Mouse (Mus musculus): ENCODE data around the gene 1700016D06Rik. TPM values are rescaled to one million over a fixed set of nuclear protein-coding genes. Genes with fewer than 3 reads are reported as not detected.
"Not testable (repeated sequence)": the region's sequence is repeated elsewhere in the genome, so short reads cannot be mapped to it uniquely, and the experiment has no call there.

Gene 1700016D06Rik
- polyA plus RNA-seq, 1 experiment from 2014 or later: not detected

DNA sequence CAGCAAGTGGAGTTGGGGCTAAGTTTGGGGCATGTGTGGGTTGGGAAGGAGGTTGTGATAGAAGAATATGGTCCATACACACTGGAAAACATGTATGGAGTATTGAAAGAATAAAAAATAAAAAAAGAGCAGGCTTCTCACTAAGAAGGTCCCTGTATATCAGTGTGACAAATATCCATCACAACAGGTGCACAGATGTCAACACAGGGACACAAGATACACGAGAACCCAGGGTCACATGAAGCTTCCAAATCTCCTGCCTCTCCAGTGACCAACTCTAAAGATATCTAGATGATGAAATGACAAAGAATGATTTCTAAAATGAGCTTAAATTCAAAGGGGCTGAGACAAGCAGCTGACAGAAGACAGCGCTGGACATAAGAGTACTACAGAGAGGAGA is 32.6 kb downstream of the 1700016D06Rik start:
- no peak for ATAC-seq

DNA sequence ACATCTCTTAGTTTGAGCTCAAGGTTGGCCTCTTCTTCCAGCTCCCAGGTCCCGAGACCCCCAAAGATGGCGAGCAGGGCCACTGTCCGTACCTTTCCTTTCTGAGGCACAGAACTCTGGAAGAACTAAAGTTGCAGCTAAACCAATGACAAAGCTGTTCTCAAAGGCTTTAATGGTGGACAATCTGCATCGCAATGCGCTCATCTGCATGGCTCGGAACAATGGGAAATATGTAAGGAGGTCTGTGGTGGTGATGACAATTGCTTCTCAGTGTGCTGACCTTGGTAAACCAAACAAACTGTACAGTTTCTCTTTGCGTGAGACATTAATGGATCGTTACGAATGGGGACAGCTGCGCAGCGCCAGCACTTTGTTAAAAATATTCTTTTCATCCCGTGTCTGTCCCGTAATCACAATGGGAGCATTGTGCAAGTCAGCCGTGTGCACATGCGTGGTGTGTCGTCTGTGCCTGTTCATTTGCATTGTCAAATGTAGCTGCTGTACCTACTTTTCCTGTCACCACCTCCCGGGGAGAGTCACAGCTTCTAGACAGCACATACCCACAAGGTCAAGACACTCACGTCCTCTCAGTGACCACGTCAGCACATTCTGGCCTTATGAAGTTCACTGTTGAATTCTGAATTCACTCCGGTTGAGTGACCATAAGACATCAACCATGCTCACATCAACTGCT is 34.7 kb downstream of the 1700016D06Rik start:
- not testable (repeated sequence) for H3K4me1 ChIP-seq; H3K27me3 ChIP-seq (replicated peaks); H3K4me2 ChIP-seq; H3K4me3 ChIP-seq; H3K27ac ChIP-seq; H3K36me3 ChIP-seq; ATAC-seq; H3K9ac ChIP-seq; H3K9me3 ChIP-seq (replicated peaks)
- WGBS (ENCODE audit: insufficient replicate concordance): 76% methylated on average over 20 of the region's 20 CpGs

More for the DNA sequence above, 32.6 kb downstream of the 1700016D06Rik start:
- no peaks in the 10 kb centered on the region for H3K36me3 ChIP-seq
- no peaks in the 10 kb centered on the region for H3K27me3 ChIP-seq (replicated peaks)
- no peak overlapping the region for H3K27ac ChIP-seq
- no peak overlapping the region for H3K4me3 ChIP-seq
- no peaks in the 10 kb centered on the region for H3K9me3 ChIP-seq (replicated peaks)
- H3K4me2 ChIP-seq: no peak overlapping the region
- 50% methylated on average over 2 of the region's 2 CpGs for WGBS (ENCODE audit: insufficient replicate concordance)
- H3K9ac ChIP-seq: no peak overlapping the region
- no peaks in the 10 kb centered on the region for H3K4me1 ChIP-seq

- H3K9ac ChIP-seq: no peak overlapping the region
- no peaks in the 10 kb centered on the region for H3K4me1 ChIP-seq
- H3K9me3 ChIP-seq (replicated peaks): no peaks in the 10 kb centered on the region
- no peaks in the 10 kb centered on the region; the same call in 1 of the 2 replicates for H3K27me3 ChIP-seq (replicated peaks)
- no peaks in the 10 kb centered on the region for H3K36me3 ChIP-seq
- 57% methylated on average over 3 of the region's 3 CpGs for WGBS (ENCODE audit: insufficient replicate concordance)
- ATAC-seq: no peak
- H3K4me2 ChIP-seq: no peak overlapping the region
- no peak overlapping the region for H3K27ac ChIP-seq
- H3K4me3 ChIP-seq: no peak overlapping the region
Measured at GRCm38 (mm10) chr8:11661969-11662368, 38.9 kb downstream of the 1700016D06Rik start.

DNA sequence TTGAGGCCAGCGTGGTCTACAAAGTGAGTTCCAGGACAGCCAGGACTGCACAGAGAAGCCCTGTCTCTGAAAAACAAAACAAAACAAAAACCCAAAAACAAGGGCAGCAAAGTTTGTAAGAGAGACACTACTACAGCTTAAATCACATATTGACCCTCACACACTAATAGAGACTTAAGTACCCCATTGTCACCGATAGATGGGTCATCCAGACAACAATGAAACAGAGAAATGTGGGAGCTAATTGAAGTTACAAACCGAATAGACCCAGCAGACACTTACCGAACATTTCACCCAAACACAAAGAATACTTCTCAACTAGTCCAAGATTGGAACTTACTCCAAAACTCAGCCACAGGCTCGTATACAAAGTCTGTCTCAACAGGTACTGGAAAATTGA is 50.8 kb downstream of the 1700016D06Rik start:
- no peak overlapping the region for H3K27ac ChIP-seq
- no peaks in the 10 kb centered on the region for H3K27me3 ChIP-seq (replicated peaks)
- H3K4me3 ChIP-seq: no peak overlapping the region
- no peaks in the 10 kb centered on the region for H3K9me3 ChIP-seq (replicated peaks)
- WGBS (ENCODE audit: insufficient replicate concordance): 67% methylated on average over 5 of the region's 5 CpGs
- no peaks in the 10 kb centered on the region; the same call in 1 of the 2 replicates for H3K4me1 ChIP-seq
- ATAC-seq: no peak
- no peak overlapping the region for H3K4me2 ChIP-seq
- H3K36me3 ChIP-seq: no peaks in the 10 kb centered on the region
- no peak overlapping the region for H3K9ac ChIP-seq

GRCm38 (mm10) chr8:11643123-11643522 is 57.7 kb downstream of the 1700016D06Rik start:
- H3K27ac ChIP-seq: no peak overlapping the region
- no peaks in the 10 kb centered on the region for H3K4me1 ChIP-seq
- H3K4me2 ChIP-seq: no peak overlapping the region
- H3K9ac ChIP-seq: no peak overlapping the region
- no peak for ATAC-seq
- no peaks in the 10 kb centered on the region for H3K9me3 ChIP-seq (replicated peaks)
- WGBS (ENCODE audit: insufficient replicate concordance): 61% methylated on average over 2 of the region's 2 CpGs
- no peaks in the 10 kb centered on the region for H3K36me3 ChIP-seq
- no peak overlapping the region for H3K4me3 ChIP-seq
- H3K27me3 ChIP-seq (replicated peaks): no peaks in the 10 kb centered on the region

DNA sequence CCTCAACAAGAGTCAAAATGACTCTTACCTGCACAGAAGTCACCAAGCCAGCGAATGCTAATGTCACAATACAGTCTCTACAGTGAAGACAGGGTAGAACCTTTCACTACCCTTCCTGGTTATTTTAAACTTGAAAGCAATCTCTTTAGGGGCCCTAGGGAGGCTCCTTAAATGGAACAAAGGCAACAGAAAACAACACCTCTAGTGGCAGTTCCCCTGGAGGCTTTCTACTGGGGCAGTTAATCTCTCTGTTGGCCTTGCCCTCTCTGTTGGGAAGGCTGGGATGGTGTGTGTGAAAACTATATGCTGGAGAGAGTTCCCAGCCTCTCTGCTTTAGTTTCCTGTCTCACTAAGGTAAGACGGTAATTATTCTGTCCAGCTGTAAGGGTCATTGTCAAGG is 60.3 kb downstream of the 1700016D06Rik start:
- no peak overlapping the region for H3K4me3 ChIP-seq
- no peak overlapping the region for H3K4me2 ChIP-seq
- no peak overlapping the region for H3K27ac ChIP-seq
- 68% methylated on average over 2 of the region's 2 CpGs for WGBS (ENCODE audit: insufficient replicate concordance)
- no peak for ATAC-seq
- H3K27me3 ChIP-seq (replicated peaks): no peaks in the 10 kb centered on the region
- peaks cover 12% of the 10 kb centered on the region for H3K4me1 ChIP-seq
- no peaks in the 10 kb centered on the region for H3K36me3 ChIP-seq
- no peaks in the 10 kb centered on the region for H3K9me3 ChIP-seq (replicated peaks)
- H3K9ac ChIP-seq: no peak overlapping the region

DNA sequence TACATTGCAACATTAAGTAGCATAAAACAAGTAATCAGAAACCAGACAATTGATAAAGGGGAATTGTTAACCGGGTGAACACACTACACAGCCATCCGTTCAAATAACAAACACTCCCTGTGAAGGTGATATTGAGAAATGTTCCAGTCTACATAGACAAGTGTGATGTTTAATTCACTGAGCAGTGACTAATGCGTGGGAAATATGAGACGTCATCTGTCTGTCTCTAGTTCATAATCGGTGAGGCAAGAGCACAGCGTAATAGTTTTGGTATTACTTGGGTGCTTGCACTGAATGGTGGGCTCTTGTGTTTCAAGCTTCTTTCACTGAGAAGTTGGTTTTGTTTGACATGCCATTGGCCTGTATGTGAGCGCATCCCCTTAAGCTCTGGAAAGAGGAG is 63.3 kb downstream of the 1700016D06Rik start:
- peaks cover 30% of the 10 kb centered on the region for H3K4me1 ChIP-seq
- H3K36me3 ChIP-seq: peaks cover 4% of the 10 kb centered on the region
- 87% methylated on average over 7 of the region's 7 CpGs for WGBS (ENCODE audit: insufficient replicate concordance)
- no peaks in the 10 kb centered on the region for H3K9me3 ChIP-seq (replicated peaks)
- no peak overlapping the region for H3K27ac ChIP-seq
- no peak overlapping the region for H3K4me3 ChIP-seq
- H3K9ac ChIP-seq: no peak overlapping the region
- H3K27me3 ChIP-seq (replicated peaks): no peaks in the 10 kb centered on the region
- H3K4me2 ChIP-seq: no peak overlapping the region
- no peak for ATAC-seq

GRCm38 (mm10) chr8:11636324-11637057 is 64.4 kb downstream of the 1700016D06Rik start:
- 3% methylated on average over 30 of the region's 30 CpGs for WGBS (ENCODE audit: insufficient replicate concordance)
- Histone ChIP-seq H3K27ac (peak overlapping the region; percentile 95), H3K27me3 (replicated peaks) (no peaks in the 10 kb centered on the region), H3K9ac (peak overlapping the region; percentile 67), H3K36me3 (peaks cover 14% of the 10 kb centered on the region), H3K9me3 (replicated peaks) (no peaks in the 10 kb centered on the region), H3K4me3 (peak overlapping the region; percentile 87), H3K4me2 (peak overlapping the region; percentile 92), H3K4me1 (peaks cover 32% of the 10 kb centered on the region)
- ATAC-seq: peak; percentile 78

DNA sequence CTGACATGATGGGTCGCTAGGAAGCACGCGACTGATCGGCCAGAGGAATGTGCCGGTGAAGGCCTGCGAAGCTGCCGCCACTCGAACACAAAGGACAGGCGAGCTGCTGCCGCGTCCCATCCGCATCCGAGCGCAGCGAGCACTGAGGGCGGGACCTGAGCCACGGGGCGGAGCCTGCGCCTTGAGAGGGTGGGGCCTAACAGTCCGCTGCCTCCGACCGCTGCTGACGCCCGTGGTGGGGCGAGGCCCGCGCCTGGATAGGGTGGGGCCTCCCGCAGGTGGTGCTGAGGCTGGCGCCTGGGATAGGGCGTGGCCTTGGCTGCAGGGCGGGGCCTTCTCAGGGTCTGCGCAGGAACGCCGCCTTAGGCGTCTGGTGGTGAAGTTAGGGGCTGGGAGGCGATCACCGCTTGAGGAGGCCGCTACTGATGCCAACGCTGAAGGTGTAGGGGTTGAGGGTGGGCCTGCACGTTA is 65.2 kb downstream of the 1700016D06Rik start, which contains the start of gene Ankrd10:
Gene Ankrd10, minus strand, starts transcription at position 147 of the 471 bp plus-strand sequence.
- Histone ChIP-seq H3K36me3 (peaks cover 22% of the 10 kb centered on the region), H3K27ac (peak within 1 kb of the TSS; percentile 95), H3K9me3 (replicated peaks) (no peaks in the 10 kb centered on the region), H3K4me1 (peaks cover 38% of the 10 kb centered on the region), H3K4me2 (peak within 1 kb of the TSS; percentile 92), H3K9ac (peak within 1 kb of the TSS; percentile 93), H3K27me3 (replicated peaks) (no peaks in the 10 kb centered on the region), H3K4me3 (peak within 1 kb of the TSS; percentile 87)
- WGBS (ENCODE audit: insufficient replicate concordance): under 1% methylated on average over 40 of the region's 40 CpGs
- ATAC-seq: peak; percentile 93

DNA sequence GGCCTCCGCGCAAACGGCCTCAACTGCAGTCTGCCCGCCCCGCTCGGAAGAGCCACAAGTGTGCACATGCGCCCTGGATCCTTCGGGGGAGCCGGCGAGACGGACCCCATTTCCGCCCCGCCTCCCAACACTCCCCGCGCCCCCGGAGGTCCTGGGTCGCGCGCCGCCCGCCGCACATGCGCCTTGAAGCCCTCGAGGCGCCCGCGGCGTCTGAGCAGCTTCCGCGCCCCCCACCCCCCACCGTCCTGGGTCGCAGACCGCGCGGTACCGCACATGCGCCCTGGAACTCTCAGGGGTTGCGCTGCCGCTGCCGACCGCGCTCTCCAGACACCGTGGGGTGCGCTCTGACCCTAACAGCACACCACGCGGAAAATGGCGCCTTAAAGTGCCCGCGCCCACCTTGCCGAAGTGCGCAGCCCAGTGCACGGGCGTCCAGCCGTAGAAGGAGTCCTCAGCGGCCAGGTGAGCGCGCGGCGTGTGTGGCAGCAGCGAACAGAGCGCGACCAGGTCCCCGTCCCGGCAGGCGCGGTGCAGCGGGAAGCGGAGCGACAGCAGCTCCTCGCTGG is 65.8 kb downstream of the 1700016D06Rik start:
- Histone ChIP-seq H3K36me3 (peaks cover 28% of the 10 kb centered on the region), H3K27me3 (replicated peaks) (no peaks in the 10 kb centered on the region), H3K9me3 (replicated peaks) (no peaks in the 10 kb centered on the region), H3K27ac (peak overlapping the region; percentile 93), H3K4me3 (peak overlapping the region; percentile 87), H3K9ac (peak overlapping the region; percentile 93), H3K4me1 (peaks cover 41% of the 10 kb centered on the region), H3K4me2 (peak overlapping the region; percentile 92)
- WGBS (ENCODE audit: insufficient replicate concordance): under 1% methylated on average over 65 of the region's 70 CpGs
- peak; percentile 50 for ATAC-seq

DNA sequence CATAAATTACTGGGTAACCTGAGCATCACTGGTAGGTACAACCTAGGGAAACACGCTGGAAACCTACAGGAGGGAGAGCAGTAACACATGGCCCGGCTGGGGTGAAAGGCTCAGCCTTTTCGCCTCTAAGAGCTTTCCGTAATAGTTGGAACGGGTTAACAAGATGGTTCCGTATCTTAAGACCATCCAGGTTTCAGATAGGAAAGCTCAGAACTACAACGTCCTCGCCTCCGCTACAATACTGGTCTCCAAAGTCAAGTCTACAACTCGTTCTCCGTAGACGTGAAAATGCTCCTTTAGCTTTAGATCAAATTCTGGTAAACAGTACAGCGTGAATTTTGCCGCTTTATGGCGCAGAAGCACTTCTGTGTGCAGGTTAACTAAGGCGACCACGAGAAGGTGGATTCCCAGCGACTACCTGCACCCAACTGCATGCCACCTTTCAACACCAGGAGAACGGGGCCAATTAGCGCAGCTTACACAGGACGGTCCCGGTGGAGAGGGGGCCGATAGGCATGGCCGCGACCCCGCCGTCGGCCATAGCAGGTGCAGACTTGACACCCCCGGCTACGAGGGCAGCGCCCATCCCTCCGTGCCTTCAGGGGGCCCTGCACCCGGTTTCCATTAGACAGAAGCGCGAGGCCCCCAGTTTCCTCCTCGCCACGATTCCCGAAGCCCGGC is 66.4 kb downstream of the 1700016D06Rik start:
- WGBS (ENCODE audit: insufficient replicate concordance): 2% methylated on average over 39 of the region's 39 CpGs
- Histone ChIP-seq H3K4me1 (peaks cover 41% of the 10 kb centered on the region), H3K27ac (peak overlapping the region; percentile 93), H3K9me3 (replicated peaks) (no peaks in the 10 kb centered on the region), H3K36me3 (peaks cover 34% of the 10 kb centered on the region), H3K9ac (peak overlapping the region; percentile 93), H3K27me3 (replicated peaks) (no peaks in the 10 kb centered on the region), H3K4me2 (peak overlapping the region; percentile 92), H3K4me3 (peak overlapping the region; percentile 87)
- no peak for ATAC-seq

Measured in liver, embryonic 12.5 days (tissue).